Comparison of ENCODE assay signal across 9 mouse cellular contexts in the genomic region with DNA sequence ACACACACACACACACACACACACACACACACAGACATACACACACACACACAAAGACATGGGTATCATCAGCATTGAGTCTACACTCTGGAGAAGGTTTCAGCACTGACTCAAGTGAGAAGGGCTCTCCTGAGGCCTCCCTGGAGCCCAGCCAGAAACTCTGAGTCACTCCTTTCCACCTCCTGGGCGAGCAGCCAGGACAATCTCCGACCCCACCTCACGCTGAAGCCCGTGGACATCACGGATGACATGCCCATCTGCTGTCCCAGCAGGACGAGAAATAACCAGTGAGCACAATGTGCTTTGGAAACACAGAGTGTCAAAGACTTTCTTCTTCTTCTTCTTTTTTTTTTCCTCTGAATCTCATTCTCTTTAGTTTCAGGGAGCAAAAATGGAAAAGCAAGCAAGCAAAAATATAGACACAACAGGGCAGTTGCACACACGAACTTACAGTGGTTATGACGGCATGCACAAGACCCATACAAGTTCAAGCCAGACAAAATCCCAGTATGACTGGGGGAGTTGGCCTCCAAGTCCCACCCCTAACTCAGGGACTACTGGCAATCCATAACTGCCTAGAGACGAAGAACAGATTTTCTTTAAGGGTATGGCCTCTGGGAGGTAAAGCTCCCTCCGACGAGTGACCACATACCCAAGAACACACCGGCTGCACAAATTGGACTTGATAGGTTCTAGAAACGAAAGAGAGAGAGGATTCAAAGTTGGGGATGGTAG.
DNase-seq lines count a peak whose midpoint lies in the region; ATAC-seq lines count a peak whose summit lies in the region.
"Had no signal": no experiment of that assay in that cellular context is flagged by ENCODE, and none has a peak within 500 bp of the region (broad histone marks: within the 10 kb centered on the region; RNA-seq: fewer than 3 reads in every experiment).

No protein-coding gene starts in this region.

- H3K9ac ChIP-seq in kidney, embryonic 16.5 days (replicated peaks; ENCODE audit: low read length): no peak overlapping the region
- no peak overlapping the region for H3K9ac ChIP-seq in heart, embryonic 15.5 days
- H3K9ac ChIP-seq: embryonic facial prominence, embryonic 12.5 days had no signal

- H3K36me3 ChIP-seq in kidney, embryonic 16.5 days (ENCODE audit: insufficient read depth, low read length): no peaks in the 10 kb centered on the region
- H3K36me3 ChIP-seq in heart, embryonic 15.5 days: no peaks in the 10 kb centered on the region
- H3K36me3 ChIP-seq: embryonic facial prominence, embryonic 12.5 days had no signal

- H3K4me2 ChIP-seq in kidney, embryonic 16.5 days (replicated peaks; ENCODE audit: low read depth, low read length): no peak overlapping the region
- no peak overlapping the region for H3K4me2 ChIP-seq in heart, embryonic 15.5 days
- H3K4me2 ChIP-seq: embryonic facial prominence, embryonic 12.5 days had no signal

- H3K4me3 ChIP-seq in kidney, embryonic 16.5 days (ENCODE audit: low read length): no peak overlapping the region
- no peak overlapping the region for H3K4me3 ChIP-seq in heart, embryonic 15.5 days
- H3K4me3 ChIP-seq: embryonic facial prominence, embryonic 12.5 days had no signal

- no peaks in the 10 kb centered on the region for H3K4me1 ChIP-seq in kidney, embryonic 16.5 days (ENCODE audit: insufficient read depth, low read length)
- peaks cover 2% of the 10 kb centered on the region; the same call in 1 of the 2 replicates for H3K4me1 ChIP-seq in heart, embryonic 15.5 days (replicated peaks)
- H3K4me1 ChIP-seq: embryonic facial prominence, embryonic 12.5 days had no signal

- no peaks in the 10 kb centered on the region for H3K9me3 ChIP-seq in kidney, embryonic 16.5 days (ENCODE audit: low read length)
- no peaks in the 10 kb centered on the region for H3K9me3 ChIP-seq in heart, embryonic 15.5 days (replicated peaks)
- H3K9me3 ChIP-seq: embryonic facial prominence, embryonic 12.5 days had no signal

- ATAC-seq in kidney, embryonic 16.5 days (ENCODE audit: low FRiP score, low TSS enrichment): no peak
- 0 out of 2 replicates have a peak, but pooled peaks have one; percentile 47 for ATAC-seq in heart, embryonic 15.5 days (replicated peaks; ENCODE audit: insufficient number of reproducible peaks, insufficient read depth, low FRiP score, low read depth)

- 65% methylated on average over 13 of the region's 13 CpGs for WGBS in kidney, embryonic 16.5 days
- 47% methylated on average over 13 of the region's 13 CpGs for WGBS in heart, embryonic 15.5 days

- no peak overlapping the region for H3K27ac ChIP-seq in kidney, embryonic 16.5 days (ENCODE audit: low read length)
- no peak overlapping the region for H3K27ac ChIP-seq in heart, embryonic 15.5 days
- H3K27ac ChIP-seq: embryonic facial prominence, embryonic 12.5 days had no signal

- H3K27me3 ChIP-seq in kidney, embryonic 16.5 days (ENCODE audit: insufficient read depth, low read length): no peaks in the 10 kb centered on the region
- H3K27me3 ChIP-seq in heart, embryonic 15.5 days: no peaks in the 10 kb centered on the region
- H3K27me3 ChIP-seq: embryonic facial prominence, embryonic 12.5 days had no signal

- peak; percentile 3 for DNase-seq in kidney, adult 18-20 months
- peak; percentile 93 for DNase-seq in MN1 (ENCODE audit: low spot score)
- peak; percentile 98 for DNase-seq in cerebellum, adult 8-10 months
- DNase-seq in urinary bladder, adult 18-20 months (ENCODE audit: low spot score in 2 of 2): peak; percentile 22 to 55
- no peak for DNase-seq in neural tube, embryonic 10.5 days (ENCODE audit: extremely low spot score, low spot score)
- no peak for DNase-seq in embryo, embryonic 11 days

Comparison
In these comparisons a context has a peak if more than half of its experiments do, and no peak if none do; other contexts are left out.
1. DNase-seq: peak in kidney, adult 18-20 months (single experiment), MN1 (single experiment), cerebellum, adult 8-10 months (single experiment) and urinary bladder, adult 18-20 months (2 of 2); none in neural tube, embryonic 10.5 days (single experiment) and embryo, embryonic 11 days (single experiment).